ENCODE assay signal across 10 mouse cellular contexts in the genomic region with DNA sequence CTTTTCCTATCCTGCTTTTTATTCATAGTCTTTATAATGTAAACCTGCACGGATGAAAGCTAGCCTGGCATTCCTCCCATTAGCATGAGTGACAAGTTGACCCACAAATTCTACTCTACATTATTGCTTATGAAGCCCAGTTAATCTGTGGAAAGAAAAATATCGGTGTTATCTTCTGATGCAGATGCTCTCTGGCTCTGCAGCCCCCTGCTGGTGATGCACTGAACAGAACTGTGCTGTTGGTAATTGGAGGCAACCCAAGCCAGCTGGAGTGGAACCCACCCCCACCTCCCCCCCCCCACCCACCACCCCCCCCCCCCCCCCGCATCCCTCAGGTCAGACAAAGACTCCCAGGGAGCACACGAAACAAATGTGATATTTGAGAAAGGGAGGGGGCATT.
DNase-seq lines count a peak whose midpoint lies in the region; ATAC-seq lines count a peak whose summit lies in the region.
"Had no signal": no experiment of that assay in that cellular context is flagged by ENCODE, and none has a peak within 500 bp of the region (broad histone marks: within the 10 kb centered on the region; RNA-seq: fewer than 3 reads in every experiment).

No protein-coding gene starts in this region.

- no peak overlapping the region for H3K27ac ChIP-seq in forebrain, embryonic 13.5 days
- no peak overlapping the region for H3K27ac ChIP-seq in hindbrain, embryonic 12.5 days
- no peak overlapping the region for H3K27ac ChIP-seq in midbrain, embryonic 11.5 days (ENCODE audit: low read depth, low read length)
- H3K27ac ChIP-seq: limb, embryonic 15.5 days had no signal

- DNase-seq in gastrocnemius, adult 18-20 months (ENCODE audit: low spot score), result peak; percentile 35
- no peak for DNase-seq in gastrocnemius, postnatal 25 days
- peak; percentile 63 to 79 for DNase-seq in adrenal gland, postnatal 36 days
- peak; percentile 56 to 72 for DNase-seq in left cerebral cortex, postnatal 14 days (ENCODE audit: low spot score in 2 of 2)
- DNase-seq in midbrain, embryonic 11.5 days (ENCODE audit: low spot score, missing footprints), result peak; percentile 83
- DNase-seq in splenic B cell, adult 2 months (ENCODE audit: low read depth, low spot score), result peak; percentile 46

- H3K4me1 ChIP-seq in forebrain, embryonic 13.5 days, result no peaks in the 10 kb centered on the region
- H3K4me1 ChIP-seq in hindbrain, embryonic 12.5 days, result no peaks in the 10 kb centered on the region
- no peaks in the 10 kb centered on the region for H3K4me1 ChIP-seq in midbrain, embryonic 11.5 days (ENCODE audit: control insufficient read depth, insufficient read depth, low read length)
- H3K4me1 ChIP-seq: limb, embryonic 15.5 days had no signal

- no peak overlapping the region for H3K4me3 ChIP-seq in forebrain, embryonic 13.5 days
- no peak overlapping the region for H3K4me3 ChIP-seq in hindbrain, embryonic 12.5 days
- no peak overlapping the region for H3K4me3 ChIP-seq in midbrain, embryonic 11.5 days (ENCODE audit: low read depth, low read length)
- H3K4me3 ChIP-seq: limb, embryonic 15.5 days had no signal

- no peak overlapping the region for H3K9ac ChIP-seq in forebrain, embryonic 13.5 days
- H3K9ac ChIP-seq in hindbrain, embryonic 12.5 days, result no peak overlapping the region
- H3K9ac ChIP-seq in midbrain, embryonic 11.5 days (ENCODE audit: low read length), result no peak overlapping the region
- H3K9ac ChIP-seq: limb, embryonic 15.5 days had no signal

- WGBS in forebrain, embryonic 13.5 days, result 20% methylated on average over 4 of the region's 4 CpGs
- WGBS in hindbrain, embryonic 12.5 days, result 57% methylated on average over 2 of the region's 4 CpGs
- 44% methylated on average over 3 of the region's 4 CpGs for WGBS in midbrain, embryonic 11.5 days

- no peaks in the 10 kb centered on the region for H3K36me3 ChIP-seq in forebrain, embryonic 13.5 days (ENCODE audit: poor library complexity, severe bottlenecking)
- H3K36me3 ChIP-seq in hindbrain, embryonic 12.5 days, result no peaks in the 10 kb centered on the region
- no peaks in the 10 kb centered on the region for H3K36me3 ChIP-seq in midbrain, embryonic 11.5 days (ENCODE audit: control insufficient read depth, insufficient read depth, low read length)
- no peaks in the 10 kb centered on the region for H3K36me3 ChIP-seq in splenic B cell, adult 2 months (ENCODE audit: control insufficient read depth, insufficient read depth, low read length, poor library complexity, severe bottlenecking)
- H3K36me3 ChIP-seq: G1E; limb, embryonic 15.5 days had no signal

- no peaks in the 10 kb centered on the region for H3K9me3 ChIP-seq in forebrain, embryonic 13.5 days (replicated peaks)
- no peaks in the 10 kb centered on the region for H3K9me3 ChIP-seq in hindbrain, embryonic 12.5 days (replicated peaks)
- H3K9me3 ChIP-seq in midbrain, embryonic 11.5 days (ENCODE audit: control insufficient read depth, low read length), result no peaks in the 10 kb centered on the region
- H3K9me3 ChIP-seq: G1E; limb, embryonic 15.5 days had no signal

- no peak overlapping the region for H3K4me2 ChIP-seq in forebrain, embryonic 13.5 days
- no peak overlapping the region for H3K4me2 ChIP-seq in hindbrain, embryonic 12.5 days (replicated peaks)
- no peak overlapping the region for H3K4me2 ChIP-seq in midbrain, embryonic 11.5 days
- H3K4me2 ChIP-seq: limb, embryonic 15.5 days had no signal

- ATAC-seq in forebrain, embryonic 13.5 days, result peak; percentile 70; the same call in 1 of the 2 replicates
- peak; percentile 29; the same call in 1 of the 2 replicates for ATAC-seq in hindbrain, embryonic 12.5 days (ENCODE audit: low FRiP score)
- ATAC-seq in midbrain, embryonic 11.5 days (ENCODE audit: low FRiP score), result peak; percentile 74

- H3K27me3 ChIP-seq in forebrain, embryonic 13.5 days, result no peaks in the 10 kb centered on the region
- H3K27me3 ChIP-seq in hindbrain, embryonic 12.5 days, result no peaks in the 10 kb centered on the region
- no peaks in the 10 kb centered on the region for H3K27me3 ChIP-seq in midbrain, embryonic 11.5 days (ENCODE audit: control insufficient read depth, insufficient read depth, low read length)
- no peaks in the 10 kb centered on the region for H3K27me3 ChIP-seq in splenic B cell, adult 2 months (ENCODE audit: control insufficient read depth, insufficient read depth, low read length, poor library complexity, severe bottlenecking)
- H3K27me3 ChIP-seq: limb, embryonic 15.5 days had no signal

- intact Hi-C loops in left cerebral cortex, postnatal 14 days (cut with DNase I), result loop anchor here (2.0 to 10.0 kb wide), 3 partner anchors 133 to 439 kb away; a partner anchor contains a TSS
